Comparison of ENCODE assay signal across 8 mouse cellular contexts in the genomic region with DNA sequence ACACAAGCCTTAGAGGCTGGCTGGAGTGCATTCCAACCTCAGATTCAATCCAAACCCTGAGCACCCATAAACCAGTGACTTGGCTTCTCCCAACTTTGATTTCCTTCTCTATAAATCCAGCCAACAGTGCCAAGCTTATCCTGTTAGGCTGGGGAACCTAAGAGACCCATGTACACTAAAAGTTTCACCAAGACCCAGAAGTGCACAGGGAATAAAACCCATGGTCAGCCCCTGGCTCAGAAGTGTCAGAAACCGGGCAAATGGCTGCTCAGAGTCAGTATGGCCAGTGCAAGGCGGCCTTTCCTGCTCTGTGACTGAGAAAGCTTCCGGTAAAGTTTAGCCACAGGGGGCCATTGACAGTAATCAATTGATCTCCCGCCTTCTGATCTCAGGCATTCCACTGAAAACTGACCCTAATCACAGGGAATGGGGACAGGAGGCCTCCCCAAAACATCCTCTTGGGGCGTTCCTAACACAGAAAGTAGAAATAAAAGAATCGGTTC. TPM values are rescaled to one million over a fixed set of nuclear protein-coding genes. Genes with fewer than 3 reads are reported as not detected.
A peak's percentile ranks its signal among the peaks of the same experiment; 100 is the strongest.
DNase-seq lines count a peak whose midpoint lies in the region; ATAC-seq and TF ChIP-seq lines count a peak whose summit lies in the region.

No protein-coding gene starts in this region.

- H3K27ac ChIP-seq in left cerebral cortex, adult 2 months: no peak overlapping the region
- H3K27ac ChIP-seq in embryonic facial prominence, embryonic 14.5 days (replicated peaks; ENCODE audit: low read depth, low read length): no peak overlapping the region
- H3K27ac ChIP-seq in limb, embryonic 10.5 days: 0 out of 2 replicates have a peak overlapping the region, but pooled peaks have one; percentile 6
- no peak overlapping the region for H3K27ac ChIP-seq in neural tube, embryonic 13.5 days (replicated peaks)
- no peak overlapping the region for H3K27ac ChIP-seq in cerebellum, adult 2 months (ENCODE audit: insufficient read depth, low read length)

- H3K36me3 ChIP-seq in embryonic facial prominence, embryonic 14.5 days (ENCODE audit: control insufficient read depth, insufficient read depth, low read length): no peaks in the 10 kb centered on the region
- no peaks in the 10 kb centered on the region for H3K36me3 ChIP-seq in limb, embryonic 10.5 days
- no peaks in the 10 kb centered on the region for H3K36me3 ChIP-seq in neural tube, embryonic 13.5 days

- 21% methylated on average over 6 of the region's 6 CpGs for WGBS in embryonic facial prominence, embryonic 14.5 days
- 12% methylated on average over 6 of the region's 6 CpGs for WGBS in limb, embryonic 10.5 days
- 16% methylated on average over 6 of the region's 6 CpGs for WGBS in neural tube, embryonic 13.5 days
- WGBS in cerebellum, adult 2 months: 58% methylated on average over 6 of the region's 6 CpGs

- intact Hi-C loops in left cerebral cortex, adult 2 months (cut with DNase I): loop anchor here (5.0 kb wide), 1 partner anchor 47 kb away; no protein-coding TSS in a partner anchor

- H3K4me2 ChIP-seq in embryonic facial prominence, embryonic 14.5 days (ENCODE audit: low read depth, low read length): peak overlapping the region; percentile 94
- peak overlapping the region; percentile 96 for H3K4me2 ChIP-seq in neural tube, embryonic 13.5 days

- TF ChIP-seq CTCF in left cerebral cortex, adult 2 months (IDR thresholded peaks at IDR 0.05): no peak
- no peak for TF ChIP-seq CTCF in cerebellum, adult 2 months (IDR thresholded peaks at IDR 0.05; ENCODE audit: borderline replicate concordance, insufficient read depth, low read depth, low read length)

- no peaks in the 10 kb centered on the region for H3K27me3 ChIP-seq in embryonic facial prominence, embryonic 14.5 days (replicated peaks; ENCODE audit: control insufficient read depth, insufficient read depth, low read length)
- peaks cover 10% of the 10 kb centered on the region; the same call in 1 of the 2 replicates for H3K27me3 ChIP-seq in limb, embryonic 10.5 days (ENCODE audit: low read depth, poor library complexity, severe bottlenecking)
- H3K27me3 ChIP-seq in neural tube, embryonic 13.5 days: peaks cover 22% of the 10 kb centered on the region
- H3K27me3 ChIP-seq in cerebellum, adult 2 months (ENCODE audit: control insufficient read depth, insufficient read depth, low read length): no peaks in the 10 kb centered on the region; the same call in 1 of the 2 replicates

- H3K9me3 ChIP-seq in embryonic facial prominence, embryonic 14.5 days (ENCODE audit: control insufficient read depth, low read length): 0 out of 2 replicates have a peak, but pooled peaks cover 3% of the 10 kb centered on the region
- no peaks in the 10 kb centered on the region for H3K9me3 ChIP-seq in limb, embryonic 10.5 days (replicated peaks)
- no peaks in the 10 kb centered on the region for H3K9me3 ChIP-seq in neural tube, embryonic 13.5 days

- H3K9ac ChIP-seq in embryonic facial prominence, embryonic 14.5 days (ENCODE audit: low read depth, low read length): no peak overlapping the region; the same call in 1 of the 2 replicates
- peak overlapping the region; percentile 22; the same call in 1 of the 2 replicates for H3K9ac ChIP-seq in neural tube, embryonic 13.5 days

- ATAC-seq in embryonic facial prominence, embryonic 14.5 days (ENCODE audit: low read depth): no peak
- no peak for ATAC-seq in neural tube, embryonic 13.5 days (ENCODE audit: low read depth)

- peaks cover 27% of the 10 kb centered on the region; the same call in 1 of the 2 replicates for H3K4me1 ChIP-seq in embryonic facial prominence, embryonic 14.5 days (ENCODE audit: control insufficient read depth, insufficient read depth, low read length)
- peaks cover 42% of the 10 kb centered on the region for H3K4me1 ChIP-seq in limb, embryonic 10.5 days
- H3K4me1 ChIP-seq in neural tube, embryonic 13.5 days (replicated peaks): peaks cover 22% of the 10 kb centered on the region; the same call in 1 of the 2 replicates
- peaks cover 2% of the 10 kb centered on the region for H3K4me1 ChIP-seq in cerebellum, adult 2 months (ENCODE audit: control insufficient read depth, insufficient read depth, low read length)

- DNase-seq in left cerebral cortex, adult 2 months (ENCODE audit: extremely low spot score in 1 of 2, low spot score in 2 of 2): no peak
- DNase-seq in left cerebral cortex, adult 18-20 months (ENCODE audit: low spot score in 2 of 2): no peak
- no peak for DNase-seq in embryonic facial prominence, embryonic 14.5 days (ENCODE audit: low spot score)
- no peak for DNase-seq in limb, embryonic 10.5 days (ENCODE audit: low spot score)
- DNase-seq in right cerebral cortex, postnatal 4 days: no peak
- no peak for DNase-seq in layer of hippocampus, adult 11-12 months (ENCODE audit: low spot score)
- DNase-seq in cerebellum, adult 2 months: no peak

- no peak for TF ChIP-seq POLR2A in cerebellum, adult 2 months (IDR thresholded peaks at IDR 0.05; ENCODE audit: borderline replicate concordance, insufficient read depth, low read length)

- H3K4me3 ChIP-seq in left cerebral cortex, adult 2 months: peak overlapping the region; percentile 17; the same call in 1 of the 2 replicates
- H3K4me3 ChIP-seq in embryonic facial prominence, embryonic 14.5 days (ENCODE audit: low read depth, low read length): peak overlapping the region; percentile 57
- peak overlapping the region; percentile 69 for H3K4me3 ChIP-seq in limb, embryonic 10.5 days
- peak overlapping the region; percentile 54 for H3K4me3 ChIP-seq in neural tube, embryonic 13.5 days
- no peak overlapping the region for H3K4me3 ChIP-seq in cerebellum, adult 2 months (replicated peaks; ENCODE audit: insufficient read depth, low read depth, low read length)

RNA-seq across cellular contexts. Expression of a gene that starts 2.6 kb away (rescaled TPM):
- total RNA-seq in left cerebral cortex, adult 2 months (2021): 1 to 10 TPM; 2.6 to 4.0 TPM
- total RNA-seq in left cerebral cortex, adult 18-20 months (2021): 1 to 10 TPM; 3.3 to 3.6 TPM
- polyA plus RNA-seq in embryonic facial prominence, embryonic 14.5 days (2014; fragmentation: Nextera tagmentation; extraction: Ambion mirVana): 32.5 and 35.7 TPM in 2 replicates
- polyA plus RNA-seq in limb, embryonic 10.5 days (2016; fragmentation: Nextera tagmentation; extraction: Ambion mirVana): 6.5 and 6.6 TPM in 2 replicates
- polyA plus RNA-seq in neural tube, embryonic 13.5 days (2015; fragmentation: Nextera tagmentation; extraction: Ambion mirVana): 8.7 and 8.8 TPM in 2 replicates
- polyA plus RNA-seq in cerebellum, adult 2 months (2012; rRNA removed): 1.2 and 1.5 TPM in 2 replicates
